Mouse (Mus musculus) neural tube, embryonic 13.5 days (tissue): Measurements from ENCODE around the gene Btbd2. TPM values are rescaled to one million over a fixed set of nuclear protein-coding genes. Genes with fewer than 3 reads are reported as not detected.
"Not testable (repeated sequence)": the region's sequence is repeated elsewhere in the genome, so short reads cannot be mapped to it uniquely, and the experiment has no call there.

ENCODE experiments used
- ATAC-seq: fragments of 200-750 bp; cut with Nextera tagmentation; 2 replicates; pipeline ENCODE4 v1.8.0; 2017; ENCODE audit warnings: low read depth, mild to moderate bottlenecking, moderate TSS enrichment, moderate library complexity
- H3K27ac ChIP-seq: fragments of 300-500 bp; sonication (generic); replicated peaks from 2 replicates; pipeline ENCODE4 v1.5.1; 2015; ENCODE audit warnings: moderate library complexity, mild to moderate bottlenecking, inconsistent platforms
- H3K27me3 ChIP-seq: fragments of 300-500 bp; sonication (generic); 2 replicates; pipeline ENCODE4 v1.6.1; 2015; ENCODE audit warnings: mild to moderate bottlenecking, inconsistent platforms
- H3K36me3 ChIP-seq: fragments of 300-500 bp; sonication (generic); 2 replicates; pipeline ENCODE4 v1.6.1; 2015; ENCODE audit warnings: mild to moderate bottlenecking, inconsistent platforms
- H3K4me1 ChIP-seq: fragments of 300-500 bp; sonication (generic); replicated peaks from 2 replicates; pipeline ENCODE4 v1.6.1; 2015; ENCODE audit warnings: inconsistent platforms
- H3K4me2 ChIP-seq: fragments of 300-500 bp; sonication (generic); 2 replicates; pipeline ENCODE4 v1.6.1; 2015; ENCODE audit warnings: inconsistent platforms, mild to moderate bottlenecking, moderate library complexity
- H3K4me3 ChIP-seq: fragments of 300-500 bp; sonication (generic); 2 replicates; pipeline ENCODE4 v1.5.1; 2015; ENCODE audit warnings: mild to moderate bottlenecking, inconsistent platforms
- H3K9ac ChIP-seq: fragments of 300-500 bp; sonication (generic); 2 replicates; pipeline ENCODE4 v1.6.1; 2015; ENCODE audit warnings: moderate library complexity, mild to moderate bottlenecking, inconsistent platforms
- H3K9me3 ChIP-seq: fragments of 300-500 bp; sonication (generic); 2 replicates; pipeline ENCODE4 v1.6.1; 2016; ENCODE audit warnings: inconsistent platforms
- WGBS: fragments of 180-500 bp; shearing (Covaris S2); methylation state at CpG from one replicate; pipeline ENCODE4 v1.1.7; 2015; 5-methylcytosine and 5-hydroxymethylcytosine counted together
- polyA plus RNA-seq: library from polyadenylated mRNA; unstranded; fragments of >200 nt; fragmentation: Nextera tagmentation; extraction: Ambion mirVana; gene quantifications from 2 replicates; pipeline ENCODE4 v1.2.1, GENCODE M21; 2015

The Btbd2 gene
- polyA plus RNA-seq, 1 experiment from 2014 or later: 93.9 TPM

DNA sequence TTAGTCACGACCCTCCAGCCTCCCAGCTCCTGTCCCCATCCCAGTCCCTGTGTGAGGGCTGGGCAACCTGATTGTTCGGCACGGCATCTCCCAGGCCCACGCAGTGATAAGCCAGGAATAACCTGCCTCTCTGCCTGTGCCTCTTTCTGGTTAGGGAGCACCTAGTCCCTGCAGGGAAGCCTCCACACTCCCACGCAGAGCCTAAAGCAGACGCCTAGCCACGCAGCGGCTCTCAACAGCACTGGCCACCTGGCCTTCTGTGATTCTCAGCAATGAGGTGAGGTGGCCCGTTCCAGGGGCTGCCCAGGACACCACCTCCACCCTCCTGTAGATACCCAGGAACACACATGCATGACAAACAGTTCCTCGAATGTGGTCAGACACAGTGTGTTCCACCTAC, 6.5 kb downstream of the Btbd2 start:
- WGBS: 90% methylated on average over 10 of the region's 10 CpGs
- ATAC-seq: no peak
- H3K4me2 ChIP-seq: no peak overlapping the region

DNA sequence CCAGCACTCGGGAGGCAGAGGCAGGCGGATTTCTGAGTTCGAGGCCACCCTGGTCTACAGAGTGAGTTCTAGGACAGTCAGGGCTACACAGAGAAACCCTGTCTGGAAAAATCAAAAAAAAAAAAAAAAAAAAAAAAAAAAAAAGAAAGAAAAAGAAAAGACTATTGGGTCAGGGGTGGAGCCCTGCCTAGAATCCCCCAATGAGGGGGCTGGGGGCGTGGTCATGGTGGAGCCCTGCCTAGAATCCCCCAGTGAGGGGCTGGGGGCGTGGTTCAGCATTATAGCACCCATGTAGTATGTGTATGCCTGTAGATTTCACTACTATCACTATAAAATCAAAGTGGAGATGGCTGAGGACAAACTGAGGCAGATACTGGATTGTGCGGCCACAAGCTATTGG, 7.0 kb downstream of the Btbd2 start:
- H3K36me3 ChIP-seq: peaks cover 41% of the 10 kb centered on the region
- H3K4me2 ChIP-seq, H3K9ac ChIP-seq, H3K4me3 ChIP-seq, H3K27ac ChIP-seq, H3K27me3 ChIP-seq, ATAC-seq, H3K9me3 ChIP-seq: not testable (repeated sequence)
- 87% methylated on average over 6 of the region's 6 CpGs for WGBS
- H3K4me1 ChIP-seq: peaks cover 36% of the 10 kb centered on the region

More for the DNA sequence above, 6.5 kb downstream of the Btbd2 start:
- Histone ChIP-seq H3K27ac (no peak overlapping the region), H3K4me3 (no peak overlapping the region), H3K4me1 (peaks cover 41% of the 10 kb centered on the region), H3K27me3 (no peaks in the 10 kb centered on the region), H3K9me3 (no peaks in the 10 kb centered on the region), H3K9ac (no peak overlapping the region), H3K36me3 (peaks cover 36% of the 10 kb centered on the region)

DNA sequence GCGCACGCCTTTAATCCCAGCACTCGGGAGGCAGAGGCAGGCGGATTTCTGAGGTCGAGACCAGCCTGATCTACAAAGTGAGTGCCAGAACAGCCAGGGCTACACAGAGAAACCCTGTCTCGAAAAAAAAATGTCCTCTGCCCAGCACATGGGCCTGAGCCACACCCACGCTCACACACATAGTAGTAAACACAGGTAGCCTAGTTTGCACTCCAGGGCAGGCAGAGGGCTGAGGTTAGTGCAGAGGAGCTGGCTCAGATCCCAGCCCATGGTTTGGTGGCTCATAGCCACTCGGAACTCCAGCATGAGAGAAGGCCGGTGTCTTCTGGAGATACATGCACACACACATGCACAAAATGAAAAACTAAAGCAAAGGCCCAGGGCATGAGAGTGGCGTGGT, 9.9 kb downstream of the Btbd2 start:
- no peak overlapping the region for H3K27ac ChIP-seq
- WGBS: 93% methylated on average over 10 of the region's 10 CpGs

GRCm38 (mm10) chr10:80635345-80635744, 21.5 kb downstream of the Btbd2 start:
- Histone ChIP-seq H3K4me2 (no peak overlapping the region), H3K9me3 (no peaks in the 10 kb centered on the region), H3K36me3 (peaks cover 69% of the 10 kb centered on the region), H3K9ac (no peak overlapping the region), H3K4me1 (no peaks in the 10 kb centered on the region), H3K27ac (no peak overlapping the region), H3K4me3 (no peak overlapping the region), H3K27me3 (no peaks in the 10 kb centered on the region)
- no peak for ATAC-seq
- WGBS: 87% methylated on average over 6 of the region's 6 CpGs

More for the DNA sequence above, 9.9 kb downstream of the Btbd2 start:
- no peak overlapping the region for H3K4me2 ChIP-seq
- H3K36me3 ChIP-seq: peaks cover 66% of the 10 kb centered on the region
- no peak for ATAC-seq
- no peaks in the 10 kb centered on the region for H3K27me3 ChIP-seq
- no peaks in the 10 kb centered on the region for H3K9me3 ChIP-seq
- no peak overlapping the region for H3K9ac ChIP-seq
- 0 out of 2 replicates have a peak, but pooled peaks cover 8% of the 10 kb centered on the region for H3K4me1 ChIP-seq
- H3K4me3 ChIP-seq: no peak overlapping the region

- Histone ChIP-seq H3K27me3 (no peaks in the 10 kb centered on the region), H3K4me1 (peaks cover 46% of the 10 kb centered on the region), H3K4me2 (no peak overlapping the region), H3K4me3 (no peak overlapping the region), H3K36me3 (peaks cover 10% of the 10 kb centered on the region; the same call in 1 of the 2 replicates), H3K27ac (no peak overlapping the region), H3K9me3 (no peaks in the 10 kb centered on the region), H3K9ac (0 out of 2 replicates have a peak overlapping the region, but pooled peaks have one; percentile 8)
- 82% methylated on average over 9 of the region's 9 CpGs for WGBS
- ATAC-seq: no peak
Measured at GRCm38 (mm10) chr10:80628925-80629324, 27.9 kb downstream of the Btbd2 start.

DNA sequence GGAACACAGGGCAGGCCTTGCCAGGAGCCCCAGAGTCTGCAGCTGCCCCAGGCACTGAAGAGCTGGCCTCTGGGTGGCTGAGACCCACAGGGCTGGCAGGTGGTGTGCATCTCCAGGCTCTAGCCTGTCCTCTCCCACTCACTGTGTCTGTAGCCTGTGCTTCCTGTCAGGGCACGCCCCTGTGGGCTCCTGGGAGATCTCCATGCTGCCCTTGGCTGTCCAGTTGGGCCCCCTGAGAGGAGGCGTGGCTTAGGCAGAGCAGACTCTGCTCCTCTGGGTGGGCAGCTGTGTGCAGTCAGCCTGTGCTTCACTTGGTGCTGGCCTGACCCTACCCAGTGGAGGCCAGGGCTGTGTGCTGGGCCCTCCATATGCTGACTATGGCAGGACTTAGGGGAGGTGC, 29.2 kb downstream of the Btbd2 start:
- Histone ChIP-seq H3K9ac (no peak overlapping the region), H3K27ac (no peak overlapping the region), H3K4me3 (no peak overlapping the region), H3K27me3 (no peaks in the 10 kb centered on the region), H3K9me3 (no peaks in the 10 kb centered on the region), H3K36me3 (0 out of 2 replicates have a peak, but pooled peaks cover 6% of the 10 kb centered on the region), H3K4me2 (0 out of 2 replicates have a peak overlapping the region, but pooled peaks have one; percentile 3), H3K4me1 (peaks cover 55% of the 10 kb centered on the region)
- 55% methylated on average over 2 of the region's 2 CpGs for WGBS
- ATAC-seq: no peak

DNA sequence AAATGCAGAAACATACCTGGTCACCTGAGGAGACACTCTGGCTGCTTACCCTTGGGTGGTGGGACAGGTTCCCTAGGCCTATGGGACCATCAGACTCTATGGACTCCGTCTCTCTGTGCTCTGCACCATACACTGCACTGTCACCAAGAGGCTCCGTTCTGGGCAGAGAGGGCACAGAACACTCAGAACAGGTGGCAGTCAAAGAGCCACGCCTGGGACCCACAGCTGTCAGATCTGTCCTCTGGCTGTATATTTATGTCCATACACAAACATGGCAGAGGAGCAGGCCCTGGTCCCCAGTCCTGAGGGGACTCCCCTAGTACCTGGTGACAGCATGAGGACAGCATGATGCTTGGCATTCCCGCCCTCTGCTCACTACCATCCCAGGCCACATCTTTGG, 31.1 kb downstream of the Btbd2 start:
- Histone ChIP-seq H3K36me3 (0 out of 2 replicates have a peak, but pooled peaks cover 6% of the 10 kb centered on the region), H3K27ac (no peak overlapping the region), H3K27me3 (no peaks in the 10 kb centered on the region), H3K9ac (no peak overlapping the region), H3K4me1 (peaks cover 63% of the 10 kb centered on the region), H3K4me2 (no peak overlapping the region), H3K9me3 (no peaks in the 10 kb centered on the region), H3K4me3 (no peak overlapping the region)
- 84% methylated on average over 4 of the region's 4 CpGs for WGBS
- ATAC-seq: no peak

DNA sequence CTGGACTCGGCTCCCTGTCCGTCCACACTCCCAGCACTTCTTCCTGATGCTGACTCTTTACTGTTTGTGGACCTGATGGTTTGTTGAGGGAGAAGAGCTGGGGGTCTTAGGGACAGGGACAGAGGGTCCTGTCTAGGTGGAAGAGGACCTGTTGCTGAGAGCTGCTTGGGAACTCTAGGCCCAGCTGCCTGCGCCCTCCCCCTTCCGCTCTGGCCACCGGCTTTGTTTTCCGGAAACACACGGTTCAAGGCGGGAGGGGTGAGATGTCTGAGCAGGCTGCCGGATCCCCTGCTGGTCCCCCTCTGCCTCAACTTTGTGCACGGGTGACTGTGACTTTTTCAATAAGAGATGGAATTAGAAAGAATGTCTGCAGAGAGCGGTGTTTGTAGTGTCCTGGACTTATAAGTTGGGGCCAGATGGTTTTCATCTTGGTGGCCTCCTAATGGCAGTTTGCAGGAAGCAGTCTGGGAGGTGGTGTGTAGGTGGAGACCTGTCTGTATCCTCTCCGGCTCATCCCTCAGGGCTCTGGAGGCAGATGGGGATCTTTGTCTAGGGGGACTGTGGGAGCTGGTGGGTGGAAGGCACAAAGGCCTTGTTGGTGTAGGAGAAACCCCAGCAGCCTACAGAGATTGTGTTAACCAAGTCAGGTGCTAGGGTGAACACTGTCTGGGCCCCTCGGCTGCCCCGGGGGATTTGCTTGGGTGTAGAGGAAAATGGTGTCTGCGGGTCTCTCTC, 33.2 kb downstream of the Btbd2 start:
- Histone ChIP-seq H3K4me2 (peak overlapping the region; percentile 100), H3K27me3 (no peaks in the 10 kb centered on the region), H3K9ac (peak overlapping the region; percentile 96), H3K4me3 (peak overlapping the region; percentile 90), H3K9me3 (no peaks in the 10 kb centered on the region), H3K36me3 (no peaks in the 10 kb centered on the region), H3K4me1 (peaks cover 52% of the 10 kb centered on the region), H3K27ac (peak overlapping the region; percentile 86)
- ATAC-seq: no peak
- WGBS: 20% methylated on average over 15 of the region's 15 CpGs

- Histone ChIP-seq H3K9me3 (no peaks in the 10 kb centered on the region), H3K4me1 (peaks cover 47% of the 10 kb centered on the region), H3K27ac (peak within 1 kb of the TSS; percentile 96), H3K4me3 (peak within 1 kb of the TSS; percentile 90), H3K9ac (peak within 1 kb of the TSS; percentile 96), H3K36me3 (no peaks in the 10 kb centered on the region), H3K4me2 (peak within 1 kb of the TSS; percentile 100), H3K27me3 (no peaks in the 10 kb centered on the region)
- peak; percentile 26 for ATAC-seq
- WGBS: under 1% methylated on average over 82 of the region's 85 CpGs
Measured at GRCm38 (mm10) chr10:80622661-80623456, 34.0 kb downstream of the Btbd2 start, which contains the start of gene Csnk1g2. TSS of gene Csnk1g2 (plus strand) at chr10:80622838.

GRCm38 (mm10) chr10:80621940-80622660, 34.8 kb downstream of the Btbd2 start:
- Histone ChIP-seq H3K4me3 (peak overlapping the region; percentile 90), H3K36me3 (no peaks in the 10 kb centered on the region), H3K27me3 (no peaks in the 10 kb centered on the region), H3K9ac (peak overlapping the region; percentile 71), H3K4me2 (peak overlapping the region; percentile 100), H3K9me3 (no peaks in the 10 kb centered on the region), H3K27ac (peak overlapping the region; percentile 96), H3K4me1 (peaks cover 39% of the 10 kb centered on the region)
- under 1% methylated on average over 64 of the region's 64 CpGs for WGBS
- peak; percentile 97 for ATAC-seq

DNA sequence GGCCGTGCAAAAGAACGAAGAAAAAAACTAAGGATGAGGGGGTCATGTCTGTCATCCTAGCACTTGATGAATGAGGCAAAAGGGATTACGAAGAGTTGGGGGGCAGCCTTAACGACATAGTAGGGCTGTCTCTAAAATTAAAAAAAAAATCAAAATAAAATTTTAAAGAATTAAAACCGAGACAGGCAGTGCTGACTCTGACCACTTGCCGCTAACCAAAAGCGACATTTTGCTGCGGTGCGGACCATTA, 35.3 kb downstream of the Btbd2 start:
- H3K27me3 ChIP-seq: no peaks in the 10 kb centered on the region
- ATAC-seq: no peak
- H3K9ac ChIP-seq: peak overlapping the region; percentile 71
- H3K9me3 ChIP-seq: no peaks in the 10 kb centered on the region
- 3% methylated on average over 9 of the region's 9 CpGs for WGBS
- peaks cover 39% of the 10 kb centered on the region for H3K4me1 ChIP-seq
- peak overlapping the region; percentile 68 for H3K4me2 ChIP-seq
- H3K4me3 ChIP-seq: peak overlapping the region; percentile 90
- no peaks in the 10 kb centered on the region for H3K36me3 ChIP-seq
- peak overlapping the region; percentile 96 for H3K27ac ChIP-seq
